Mouse (Mus musculus) spleen, postnatal 10 days (tissue): ENCODE data around the gene Snrpa.

Source experiments
- DNase-seq, 2 experiments: peaks; one replicate each; pipeline ENCODE4 v3.0.0; 2021 to 2022; ENCODE audit warnings: low spot score in 2 of 2

Gene Snrpa

GRCm38 (mm10) chr7:27195681-27196611 is at the start of gene Snrpa, which contains the start of gene BC024978:
Snrpa (minus strand) TSS chr7:27196271.
BC024978 (plus strand) TSS chr7:27195781.
- peak; percentile 85 to 93 for DNase-seq

GRCm38 (mm10) chr7:27244088-27244487 is 48.0 kb upstream of the Snrpa start:
- peak in 1 of 2 experiments; percentile 64 for DNase-seq

GRCm38 (mm10) chr7:27243211-27243610 is 47.1 kb upstream of the Snrpa start:
- DNase-seq = no peak

DNA sequence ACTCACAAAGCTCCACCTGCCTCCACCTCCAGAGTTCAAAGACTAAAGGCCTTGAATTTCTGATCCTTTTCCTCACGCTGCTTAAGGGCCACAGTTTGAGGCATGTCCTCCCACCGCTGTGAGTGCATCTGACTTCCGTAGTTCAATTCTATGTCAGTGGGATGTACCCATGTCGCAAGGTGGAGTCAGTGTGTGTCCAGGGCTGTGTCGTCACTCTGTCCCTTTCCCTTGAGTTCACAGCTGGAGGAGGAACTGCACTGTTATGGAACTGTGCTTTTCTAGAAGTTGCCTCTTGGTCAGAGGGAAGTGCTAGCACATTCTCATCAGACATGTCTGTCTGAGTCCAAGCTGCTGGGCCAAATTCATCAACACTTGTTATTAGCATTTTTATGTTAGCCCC is 42.5 kb upstream of the Snrpa start:
- DNase-seq = no peak

GRCm38 (mm10) chr7:27237527-27237926 is 41.5 kb upstream of the Snrpa start:
- DNase-seq = no peak

DNA sequence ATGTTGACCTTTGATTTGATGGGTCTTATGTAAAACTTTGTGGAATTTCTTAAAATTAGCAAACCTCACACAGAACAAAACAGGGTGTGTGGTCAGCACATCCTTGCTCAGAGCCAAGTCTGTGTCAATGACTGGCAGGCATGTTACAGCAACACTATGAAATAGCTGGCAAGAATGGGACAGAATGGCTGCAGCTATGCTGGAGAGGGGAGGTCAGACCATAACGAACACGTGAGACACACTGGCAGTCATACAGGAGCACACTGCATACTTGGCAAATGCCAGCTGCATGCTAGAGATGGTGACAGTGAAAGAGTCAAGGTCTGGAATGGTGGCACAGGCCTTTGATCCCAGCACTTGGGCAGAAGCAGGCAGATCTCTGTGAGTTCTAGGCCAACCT is 39.7 kb upstream of the Snrpa start:
- DNase-seq = no peak

- DNase-seq = no peak
Observed at GRCm38 (mm10) chr7:27233300-27233699, 37.2 kb upstream of the Snrpa start.

DNA sequence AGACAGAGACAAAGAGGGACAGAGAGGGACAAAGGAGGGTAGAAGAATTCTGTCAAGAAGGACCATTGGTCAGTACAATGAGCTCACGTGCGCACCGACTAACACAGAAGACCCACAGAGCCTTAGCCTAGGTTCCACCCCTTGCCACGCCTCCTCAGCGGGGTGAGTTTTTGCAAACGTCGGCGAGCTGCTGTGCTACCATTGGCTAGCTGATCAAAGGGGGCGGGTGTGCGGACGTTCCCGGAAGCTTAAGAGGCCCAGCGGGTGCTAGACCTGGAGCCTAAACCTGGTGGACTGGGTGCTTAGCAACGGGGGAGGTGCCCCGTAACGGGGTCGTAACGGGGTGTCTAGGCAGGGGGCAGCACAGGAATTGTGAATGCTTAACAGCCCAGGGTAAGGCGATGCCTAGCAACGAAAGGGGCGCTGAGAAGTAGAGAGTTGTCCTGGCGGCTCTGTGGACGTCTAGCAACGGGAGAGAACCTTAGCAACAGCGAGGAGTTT is 36.8 kb upstream of the Snrpa start, which contains the start of gene Coq8b:
Coq8b (plus strand) TSS at position 243 of the 501 bp plus-strand sequence.
- DNase-seq = peak; percentile 81 to 94

GRCm38 (mm10) chr7:27231693-27232331 is 35.7 kb upstream of the Snrpa start:
- no peak for DNase-seq

- peak in 1 of 2 experiments; percentile 34 for DNase-seq
Observed at GRCm38 (mm10) chr7:27230781-27231180, 34.7 kb upstream of the Snrpa start.

- no peak for DNase-seq
Observed at GRCm38 (mm10) chr7:27228865-27229264, 32.8 kb upstream of the Snrpa start.

DNA sequence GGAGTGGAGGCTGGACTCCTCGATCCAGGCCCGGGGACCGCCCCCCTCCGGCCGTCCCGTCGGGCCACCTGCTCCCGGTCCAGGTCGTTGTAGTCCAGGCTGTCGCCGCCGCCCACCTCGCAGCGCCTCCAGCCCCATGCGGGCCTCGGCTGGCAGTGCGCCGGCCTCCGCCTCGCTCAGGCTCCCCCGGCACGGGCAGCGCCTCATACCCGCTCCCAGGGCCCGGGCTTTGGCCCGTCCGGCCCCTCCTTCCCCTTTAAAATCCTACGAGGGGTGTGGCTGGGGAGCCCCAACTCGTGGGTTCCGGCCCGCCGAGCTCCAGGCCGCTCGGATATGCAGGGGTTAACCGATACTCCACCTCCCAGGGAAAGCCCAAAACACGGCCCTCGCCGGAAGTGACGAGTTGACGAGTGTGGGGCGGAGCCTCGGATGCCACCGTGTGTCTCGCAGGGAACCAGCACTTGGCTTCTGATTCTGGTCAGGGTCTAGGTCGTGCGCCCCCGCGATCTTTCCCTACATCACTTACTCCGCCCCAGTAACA is 32.3 kb upstream of the Snrpa start, which contains the start of gene Itpkc:
Itpkc (minus strand) TSS at position 381 of the 541 bp plus-strand sequence.
- peak; percentile 87 to 93 for DNase-seq

GRCm38 (mm10) chr7:27227676-27228075 is 31.6 kb upstream of the Snrpa start:
- DNase-seq = no peak

GRCm38 (mm10) chr7:27227276-27227675 is 31.2 kb upstream of the Snrpa start:
- DNase-seq = no peak

- no peak for DNase-seq
Observed at GRCm38 (mm10) chr7:27224877-27225575, 29.0 kb upstream of the Snrpa start.

DNA sequence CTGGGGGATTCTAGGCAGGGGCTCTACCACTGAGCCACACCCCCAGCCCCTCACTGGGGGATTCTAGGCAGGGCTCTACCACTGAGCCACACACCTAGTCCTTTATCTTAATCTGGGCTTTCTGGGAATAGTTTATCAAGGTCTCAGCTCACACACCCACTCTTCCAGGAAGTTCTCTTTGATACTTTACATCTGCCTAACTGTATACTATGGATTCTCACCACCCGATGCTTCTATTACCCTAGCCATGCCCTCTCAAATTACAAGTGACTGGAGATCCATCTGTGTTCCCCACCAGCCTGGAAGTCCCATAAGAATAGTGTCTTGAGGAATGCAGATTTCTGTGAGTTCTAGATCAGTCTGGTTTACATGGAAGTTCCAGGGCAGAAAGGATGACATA is 26.5 kb upstream of the Snrpa start:
- DNase-seq = no peak

DNA sequence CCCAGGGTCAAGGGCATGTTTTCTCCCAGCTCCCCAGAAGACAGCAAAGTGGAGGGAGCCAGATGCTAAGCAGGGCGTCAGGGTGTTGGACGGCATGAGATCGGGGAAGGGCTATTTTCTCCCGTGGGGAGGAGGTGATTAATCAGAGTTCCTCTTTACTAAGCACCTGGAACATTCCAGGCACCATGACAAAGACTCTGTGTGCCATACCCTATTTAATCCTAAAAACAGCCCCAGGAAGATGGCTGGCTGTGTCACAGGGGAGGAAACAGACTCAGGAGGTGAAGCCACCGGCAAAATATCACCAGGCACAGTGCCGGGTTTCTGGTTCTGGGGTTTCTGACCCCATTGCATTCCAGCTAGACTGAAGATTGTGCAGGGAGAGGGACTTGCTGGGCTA is 25.9 kb upstream of the Snrpa start:
- no peak for DNase-seq

DNA sequence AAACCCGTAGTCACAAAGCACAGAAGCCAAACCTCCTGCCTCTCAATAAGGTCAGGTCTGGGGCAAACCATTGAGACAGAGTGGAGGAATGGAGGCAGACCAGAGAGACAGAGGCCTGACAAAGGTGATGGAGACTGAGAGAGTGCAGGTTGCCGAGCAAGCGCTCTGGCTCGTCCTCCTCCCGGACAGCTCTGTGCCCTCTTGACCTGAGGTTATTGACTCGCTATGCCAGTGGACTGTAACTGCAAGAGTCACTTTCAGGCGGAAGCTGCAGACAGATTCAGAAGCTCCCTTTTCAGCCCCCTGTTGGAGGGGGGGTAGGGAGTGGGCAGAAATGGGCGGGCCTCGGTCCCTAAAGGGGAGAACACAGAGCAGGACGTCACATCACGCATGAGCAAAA is 23.9 kb upstream of the Snrpa start:
- no peak for DNase-seq

DNA sequence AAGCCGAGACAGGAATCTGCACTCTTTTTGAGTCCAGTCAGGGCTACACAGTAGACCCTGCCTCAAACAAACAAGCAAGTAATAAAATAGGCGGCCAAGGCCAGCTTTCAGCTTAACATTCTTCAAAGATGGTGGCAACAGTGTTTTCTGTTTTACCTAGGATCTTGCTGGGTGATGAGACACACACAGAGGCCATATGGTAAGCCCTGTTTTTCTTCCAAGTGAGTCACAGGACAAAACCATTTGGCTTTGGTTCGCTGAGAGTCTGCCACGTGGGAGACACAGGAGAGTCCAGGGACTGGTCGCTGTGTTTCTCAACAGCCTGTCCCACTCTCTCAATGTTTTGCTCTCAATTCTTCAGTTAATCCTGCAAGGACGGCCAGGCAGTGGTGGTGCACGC is 22.5 kb upstream of the Snrpa start:
- DNase-seq = no peak

DNA sequence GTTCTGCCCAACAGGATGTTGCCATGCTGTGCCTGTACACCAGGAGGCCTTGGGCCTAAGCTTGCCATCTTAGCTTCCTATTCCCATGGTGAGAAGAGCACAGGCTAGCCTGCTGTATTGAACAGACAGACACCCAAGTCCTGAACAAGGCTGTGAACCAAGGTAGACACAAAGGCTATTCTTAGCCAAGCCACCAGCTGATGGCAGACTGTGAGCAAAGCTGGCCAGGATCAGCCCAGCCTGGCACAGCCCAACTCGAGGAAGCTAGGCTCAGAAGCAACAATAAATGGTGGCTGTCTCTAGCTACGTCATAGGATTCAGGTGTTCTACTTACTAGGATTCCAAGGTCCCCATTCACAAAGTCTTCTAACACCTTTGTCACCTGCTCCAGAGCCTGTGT is 16.6 kb upstream of the Snrpa start:
- DNase-seq = no peak

- no peak for DNase-seq
Observed at GRCm38 (mm10) chr7:27203730-27204449, 7.8 kb upstream of the Snrpa start.
